Mouse (Mus musculus) stomach, embryonic 15.5 days (tissue): ENCODE measurements around the gene Akap17b. TPM values are rescaled to one million over a fixed set of nuclear protein-coding genes. Genes with fewer than 3 reads are reported as not detected.
"Not testable (repeated sequence)": the region's sequence is repeated elsewhere in the genome, so short reads cannot be mapped to it uniquely, and the experiment has no call there.

ENCODE experiments used
- ATAC-seq: fragments of 200-750 bp; cut with Nextera tagmentation; 2 replicates; pipeline ENCODE4 v1.8.0; 2017; ENCODE audit warnings: low read depth, moderate number of reproducible peaks, moderate TSS enrichment; ENCODE audit not compliant: insufficient read depth, low FRiP score
- H3K27ac ChIP-seq: fragments of 300-500 bp; sonication (generic); 2 replicates; pipeline ENCODE4 v1.5.1; 2015; ENCODE audit warnings: mild to moderate bottlenecking, inconsistent platforms
- H3K27me3 ChIP-seq: fragments of 300-500 bp; sonication (generic); replicated peaks from 2 replicates; pipeline ENCODE4 v1.6.1; 2015; ENCODE audit warnings: inconsistent platforms
- H3K36me3 ChIP-seq: fragments of 300-500 bp; sonication (generic); 2 replicates; pipeline ENCODE4 v1.6.1; 2015; ENCODE audit warnings: inconsistent platforms
- H3K4me1 ChIP-seq: fragments of 300-500 bp; sonication (generic); 2 replicates; pipeline ENCODE4 v1.6.1; 2015; ENCODE audit warnings: inconsistent platforms
- H3K4me2 ChIP-seq: fragments of 300-500 bp; sonication (generic); 2 replicates; pipeline ENCODE4 v1.6.1; 2015; ENCODE audit warnings: mild to moderate bottlenecking, inconsistent platforms
- H3K4me3 ChIP-seq: fragments of 300-500 bp; sonication (generic); replicated peaks from 2 replicates; pipeline ENCODE4 v1.5.1; 2015; ENCODE audit warnings: inconsistent platforms
- H3K9ac ChIP-seq: fragments of 300-500 bp; sonication (generic); 2 replicates; pipeline ENCODE4 v1.6.1; 2015; ENCODE audit warnings: inconsistent platforms
- H3K9me3 ChIP-seq: fragments of 300-500 bp; sonication (generic); 2 replicates; pipeline ENCODE4 v1.6.1; 2016; ENCODE audit warnings: inconsistent platforms
- WGBS: fragments of 180-500 bp; shearing (Covaris S2); methylation state at CpG from one replicate; pipeline ENCODE4 v1.1.7; 2015; 5-methylcytosine and 5-hydroxymethylcytosine counted together
- polyA plus RNA-seq: library from polyadenylated mRNA; unstranded; fragments of >200 nt; fragmentation: Nextera tagmentation; extraction: Ambion mirVana; gene quantifications from 2 replicates; pipeline ENCODE4 v1.2.1, GENCODE M21; 2015

The Akap17b gene
- polyA plus RNA-seq, 1 experiment from 2014 or later, result 2.1 TPM

- no peak overlapping the region for H3K9ac ChIP-seq
- H3K4me2 ChIP-seq, result peak overlapping the region; percentile 55
- peak overlapping the region; percentile 56 for H3K4me3 ChIP-seq
- WGBS, result 39% methylated on average over 3 of the region's 3 CpGs
- H3K4me1 ChIP-seq, result no peaks in the 10 kb centered on the region
- no peak for ATAC-seq
- no peaks in the 10 kb centered on the region for H3K9me3 ChIP-seq
- no peaks in the 10 kb centered on the region for H3K36me3 ChIP-seq
- no peaks in the 10 kb centered on the region for H3K27me3 ChIP-seq
- no peak overlapping the region for H3K27ac ChIP-seq
Measured at GRCm38 (mm10) chrX:36599656-36600055, 45.5 kb downstream of the Akap17b start.

GRCm38 (mm10) chrX:36598861-36599344, 46.3 kb downstream of the Akap17b start:
- Histone ChIP-seq H3K9me3 (no peaks in the 10 kb centered on the region), H3K36me3 (no peaks in the 10 kb centered on the region), H3K4me3 (peak overlapping the region; percentile 56), H3K27ac (0 out of 2 replicates have a peak overlapping the region, but pooled peaks have one; percentile 79), H3K4me2 (peak overlapping the region; percentile 55), H3K9ac (peak overlapping the region; percentile 61; the same call in 1 of the 2 replicates), H3K4me1 (no peaks in the 10 kb centered on the region), H3K27me3 (no peaks in the 10 kb centered on the region)
- 32% methylated on average over 14 of the region's 14 CpGs for WGBS
- ATAC-seq, result peak; percentile 57

GRCm38 (mm10) chrX:36598390-36598810, 46.8 kb downstream of the Akap17b start:
- WGBS, result 25% methylated on average over 35 of the region's 41 CpGs
- ATAC-seq, result peak; percentile 33
- Histone ChIP-seq H3K9me3 (no peaks in the 10 kb centered on the region), H3K27me3 (no peaks in the 10 kb centered on the region), H3K36me3 (no peaks in the 10 kb centered on the region), H3K9ac (peak overlapping the region; percentile 61), H3K4me1 (no peaks in the 10 kb centered on the region), H3K4me3 (peak overlapping the region; percentile 56), H3K4me2 (peak overlapping the region; percentile 55), H3K27ac (peak overlapping the region; percentile 79)

GRCm38 (mm10) chrX:36597707-36598389, 47.3 kb downstream of the Akap17b start, which contains the start of gene Pgrmc1:
Gene Pgrmc1 (plus strand): TSS chrX:36598206.
- H3K4me2 ChIP-seq, result peak within 1 kb of the TSS; percentile 55
- 20% methylated on average over 34 of the region's 45 CpGs for WGBS
- no peaks in the 10 kb centered on the region for H3K9me3 ChIP-seq
- H3K4me1 ChIP-seq, result no peaks in the 10 kb centered on the region
- peak within 1 kb of the TSS; percentile 79 for H3K27ac ChIP-seq
- ATAC-seq, result peak; percentile 94
- peak within 1 kb of the TSS; percentile 56 for H3K4me3 ChIP-seq
- peak within 1 kb of the TSS; percentile 61 for H3K9ac ChIP-seq
- no peaks in the 10 kb centered on the region for H3K36me3 ChIP-seq
- H3K27me3 ChIP-seq, result no peaks in the 10 kb centered on the region

- not testable (repeated sequence) for H3K27ac ChIP-seq, H3K4me2 ChIP-seq
- WGBS, result 53% methylated on average over 5 of the region's 5 CpGs
Measured at GRCm38 (mm10) chrX:36596483-36597120, 48.6 kb downstream of the Akap17b start.

GRCm38 (mm10) chrX:36595247-36595646, 49.9 kb downstream of the Akap17b start:
- Histone ChIP-seq H3K4me1 (no peaks in the 10 kb centered on the region), H3K27ac (no peak overlapping the region), H3K4me3 (no peak overlapping the region), H3K27me3 (no peaks in the 10 kb centered on the region), H3K36me3 (no peaks in the 10 kb centered on the region), H3K4me2 (no peak overlapping the region), H3K9ac (no peak overlapping the region), H3K9me3 (no peaks in the 10 kb centered on the region)
- no peak for ATAC-seq
- WGBS, result 71% methylated on average over 3 of the region's 3 CpGs

More at GRCm38 (mm10) chrX:36596483-36597120, 48.6 kb downstream of the Akap17b start:
- not testable (repeated sequence) for H3K27me3 ChIP-seq, H3K9ac ChIP-seq, H3K9me3 ChIP-seq, H3K36me3 ChIP-seq, H3K4me1 ChIP-seq, ATAC-seq, H3K4me3 ChIP-seq

GRCm38 (mm10) chrX:36591539-36591938, 53.7 kb downstream of the Akap17b start:
- Histone ChIP-seq H3K4me2 (no peak overlapping the region), H3K4me3 (no peak overlapping the region), H3K9me3 (no peaks in the 10 kb centered on the region), H3K27ac (no peak overlapping the region), H3K27me3 (no peaks in the 10 kb centered on the region), H3K4me1 (no peaks in the 10 kb centered on the region), H3K9ac (no peak overlapping the region), H3K36me3 (no peaks in the 10 kb centered on the region)
- WGBS, result 72% methylated on average over 4 of the region's 4 CpGs
- no peak for ATAC-seq

- H3K36me3 ChIP-seq, result no peaks in the 10 kb centered on the region
- H3K9me3 ChIP-seq, result no peaks in the 10 kb centered on the region
- no peak overlapping the region for H3K27ac ChIP-seq
- H3K4me2 ChIP-seq, result no peak overlapping the region
- ATAC-seq, result no peak
- 61% methylated on average over 1 of the region's 1 CpGs for WGBS
- no peak overlapping the region for H3K9ac ChIP-seq
- H3K4me1 ChIP-seq, result no peaks in the 10 kb centered on the region
- no peak overlapping the region for H3K4me3 ChIP-seq
- no peaks in the 10 kb centered on the region for H3K27me3 ChIP-seq
Measured at GRCm38 (mm10) chrX:36591120-36591519, 54.1 kb downstream of the Akap17b start.

GRCm38 (mm10) chrX:36590266-36590665, 54.9 kb downstream of the Akap17b start:
- H3K9me3 ChIP-seq, result no peaks in the 10 kb centered on the region
- H3K4me2 ChIP-seq, result no peak overlapping the region
- no peak overlapping the region for H3K4me3 ChIP-seq
- no peaks in the 10 kb centered on the region for H3K36me3 ChIP-seq
- no peaks in the 10 kb centered on the region for H3K4me1 ChIP-seq
- 83% methylated on average over 7 of the region's 7 CpGs for WGBS
- no peak overlapping the region for H3K27ac ChIP-seq
- no peaks in the 10 kb centered on the region for H3K27me3 ChIP-seq
- no peak for ATAC-seq
- no peak overlapping the region for H3K9ac ChIP-seq

- Histone ChIP-seq H3K27me3 (no peaks in the 10 kb centered on the region), H3K27ac (no peak overlapping the region), H3K9me3 (no peaks in the 10 kb centered on the region), H3K36me3 (no peaks in the 10 kb centered on the region), H3K4me1 (no peaks in the 10 kb centered on the region), H3K4me2 (no peak overlapping the region), H3K4me3 (no peak overlapping the region), H3K9ac (no peak overlapping the region)
- 61% methylated on average over 8 of the region's 8 CpGs for WGBS
- ATAC-seq, result no peak
Measured at GRCm38 (mm10) chrX:36587304-36588209, 57.6 kb downstream of the Akap17b start.

GRCm38 (mm10) chrX:36586629-36587303, 58.4 kb downstream of the Akap17b start:
- Histone ChIP-seq H3K4me1 (no peaks in the 10 kb centered on the region), H3K9me3 (no peaks in the 10 kb centered on the region), H3K9ac (no peak overlapping the region), H3K27ac (no peak overlapping the region), H3K4me3 (no peak overlapping the region), H3K36me3 (no peaks in the 10 kb centered on the region), H3K4me2 (no peak overlapping the region), H3K27me3 (no peaks in the 10 kb centered on the region)
- ATAC-seq, result no peak
- 67% methylated on average over 1 of the region's 1 CpGs for WGBS
